Mouse (Mus musculus) thymus, postnatal 0 days (tissue): ENCODE measurements at regions not wholly inside any gene's neighbourhood (a gene's known extent, or its start where the extent isn't known, plus 50 kb on each side); places are given as distances from the start of the nearest gene placed in this dataset.

Experiments
- DNase-seq: peaks from one replicate; pipeline ENCODE4 v3.0.0-alpha.2; 2015; ENCODE audit warnings: low spot score

- DNase-seq = no peak
Observed at GRCm38 (mm10) chr16:50092318-50092717, 292.0 kb downstream of the Cd47 start.

GRCm38 (mm10) chr16:50092780-50093179, 292.4 kb downstream of the Cd47 start:
- DNase-seq = no peak

DNA sequence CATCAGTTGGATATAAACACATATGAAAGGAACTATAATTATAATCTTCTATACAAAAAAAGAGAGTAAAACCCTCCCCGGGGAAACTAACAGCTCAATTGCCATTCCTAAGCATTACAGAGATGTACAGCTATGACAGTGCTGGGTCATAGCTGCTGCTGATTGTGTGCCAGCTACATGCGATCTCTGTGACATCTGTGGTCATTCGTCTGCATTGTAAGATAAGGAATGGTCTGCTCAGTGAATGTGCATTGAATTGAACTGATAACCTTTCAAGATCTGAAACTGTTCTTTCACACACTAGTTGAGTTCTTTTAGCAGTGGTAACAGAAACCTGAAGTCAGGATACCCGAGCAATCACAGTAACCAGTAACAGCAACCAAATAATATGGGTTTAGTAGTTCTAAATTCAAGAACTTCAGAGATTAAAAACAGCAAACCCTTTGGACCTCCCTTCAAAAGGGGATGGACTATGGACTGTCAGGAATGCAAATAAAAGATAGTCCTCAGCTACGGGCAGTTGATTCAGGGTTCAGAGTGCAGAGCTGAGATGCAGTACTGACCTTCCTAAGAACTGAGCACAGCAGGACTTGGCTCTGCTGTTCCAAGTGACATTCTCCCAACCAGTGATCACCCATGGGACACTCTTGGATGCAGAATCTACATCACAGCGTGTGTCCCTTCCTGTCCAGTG, 295.7 kb downstream of the Cd47 start:
- DNase-seq = no peak

- DNase-seq = no peak
Observed at GRCm38 (mm10) chr16:50096563-50096962, 296.2 kb downstream of the Cd47 start.

DNA sequence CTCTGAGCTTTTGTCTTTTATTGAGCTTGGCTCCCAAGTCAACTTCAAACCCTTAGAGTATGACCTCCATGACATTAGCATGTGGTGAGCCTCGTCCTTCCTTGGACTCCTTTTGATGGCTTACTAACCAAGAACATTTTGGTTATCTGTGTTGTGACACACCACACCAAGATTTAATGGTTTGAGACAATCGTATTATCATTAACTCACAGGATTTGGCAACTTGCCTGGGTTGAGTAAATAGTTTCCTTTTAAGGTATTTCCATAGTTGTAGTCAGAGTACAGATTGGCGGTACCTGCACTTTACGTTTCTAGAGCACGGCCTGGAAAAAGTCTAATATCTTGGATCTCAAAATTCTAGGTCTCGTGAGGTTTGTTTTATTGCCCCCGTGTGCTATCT, 303.0 kb downstream of the Cd47 start:
- DNase-seq = no peak

DNA sequence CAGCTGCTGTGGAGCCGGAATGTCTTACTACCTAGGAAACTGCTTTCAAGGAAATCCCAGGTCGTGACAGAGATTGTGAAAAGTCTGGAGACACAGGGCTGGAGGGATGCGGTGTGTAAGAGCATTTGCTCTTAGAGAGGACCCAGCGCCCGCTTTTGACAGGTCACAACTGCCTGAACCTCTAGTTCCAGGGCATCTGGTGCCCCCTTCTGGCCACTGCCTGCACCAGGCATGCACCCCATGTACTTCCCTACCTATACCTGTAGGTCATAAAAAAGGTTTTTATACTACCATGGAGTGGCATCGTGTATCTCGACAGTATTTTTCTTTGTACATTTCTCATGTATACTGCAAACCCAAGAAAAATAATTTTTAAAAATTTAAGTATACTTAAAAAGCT, 314.0 kb downstream of the Bbx start:
- peak; percentile 21 for DNase-seq

DNA sequence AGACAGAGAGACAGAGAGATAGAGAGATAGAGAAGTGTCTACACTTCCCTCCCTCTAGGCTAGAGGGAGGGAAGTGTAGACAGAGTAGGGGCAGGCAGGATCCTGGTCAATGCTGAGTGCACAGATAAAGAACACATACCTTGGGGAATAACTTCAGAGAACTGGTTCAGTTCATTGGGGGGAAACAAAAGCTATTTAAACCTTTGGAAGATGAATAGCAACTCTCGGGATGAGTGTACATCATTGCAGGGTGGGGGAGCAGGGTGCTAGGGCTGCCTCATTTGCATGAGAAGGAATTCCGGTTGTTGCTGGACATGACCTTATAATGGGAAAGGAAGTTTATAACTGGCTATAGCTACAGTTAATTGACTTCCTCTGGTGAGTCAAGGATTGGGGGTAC, 309.7 kb downstream of the Bbx start:
- DNase-seq = no peak

DNA sequence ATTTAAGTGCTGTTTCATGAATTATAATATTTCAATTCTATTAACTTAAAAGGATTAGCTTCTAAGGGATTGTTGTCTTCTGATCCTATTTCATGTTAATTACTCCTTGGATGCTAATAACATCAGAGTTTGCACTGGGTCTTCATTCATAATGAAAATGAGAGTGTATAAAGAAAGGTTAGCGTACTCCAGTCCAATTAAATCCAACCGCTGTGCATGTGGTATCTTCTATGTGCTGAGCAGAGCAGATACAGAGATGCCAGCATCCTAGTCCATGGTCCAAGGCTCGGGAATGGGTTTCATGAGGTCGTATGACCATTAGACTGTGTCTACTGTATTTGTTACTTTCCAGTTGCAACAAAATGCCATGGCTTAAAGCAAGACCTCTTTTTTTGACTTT, 307.5 kb downstream of the Bbx start:
- no peak for DNase-seq

- no peak for DNase-seq
Observed at GRCm38 (mm10) chr16:50125564-50125963, 306.6 kb downstream of the Bbx start.

- DNase-seq = no peak
Observed at GRCm38 (mm10) chr16:50131406-50131805, 300.8 kb downstream of the Bbx start.
